Mouse (Mus musculus): ENCODE results near the gene Ttc3. TPM values are rescaled to one million over a fixed set of nuclear protein-coding genes. Genes with fewer than 3 reads are reported as not detected.
"Not testable (repeated sequence)": the region's sequence is repeated elsewhere in the genome, so short reads cannot be mapped to it uniquely, and the experiment has no call there.

Ttc3 gene
- polyA plus RNA-seq, 1 experiment from 2014 or later = 151 TPM

- not testable (repeated sequence) for H3K27me3 ChIP-seq; H3K9me3 ChIP-seq (replicated peaks); H3K4me1 ChIP-seq (replicated peaks); H3K4me2 ChIP-seq; H3K9ac ChIP-seq; H3K27ac ChIP-seq; H3K4me3 ChIP-seq; ATAC-seq (replicated peaks; ENCODE audit: insufficient number of reproducible peaks, insufficient read depth, low FRiP score, low read depth); H3K36me3 ChIP-seq
- WGBS = 90% methylated on average over 22 of the region's 22 CpGs
These were observed 31.0 kb upstream of the Ttc3 start for GRCm38 (mm10) chr16:94339164-94340160.

- Histone ChIP-seq H3K9me3 (replicated peaks) (no peaks in the 10 kb centered on the region), H3K4me3 (no peak overlapping the region), H3K4me2 (no peak overlapping the region), H3K9ac (no peak overlapping the region), H3K27ac (no peak overlapping the region), H3K36me3 (no peaks in the 10 kb centered on the region), H3K27me3 (no peaks in the 10 kb centered on the region), H3K4me1 (replicated peaks) (no peaks in the 10 kb centered on the region)
- WGBS = 81% methylated on average over 1 of the region's 1 CpGs
- ATAC-seq (replicated peaks; ENCODE audit: insufficient number of reproducible peaks, insufficient read depth, low FRiP score, low read depth) = no peak
These were observed 24.7 kb upstream of the Ttc3 start for GRCm38 (mm10) chr16:94345733-94346132.

GRCm38 (mm10) chr16:94347080-94347731 is 23.2 kb upstream of the Ttc3 start:
- H3K9me3 ChIP-seq (replicated peaks) = no peaks in the 10 kb centered on the region
- WGBS = 76% methylated on average over 7 of the region's 7 CpGs
- H3K9ac ChIP-seq = no peak overlapping the region
- H3K4me3 ChIP-seq = no peak overlapping the region
- ATAC-seq (replicated peaks; ENCODE audit: insufficient number of reproducible peaks, insufficient read depth, low FRiP score, low read depth) = no peak
- H3K4me1 ChIP-seq (replicated peaks) = no peaks in the 10 kb centered on the region
- no peaks in the 10 kb centered on the region for H3K36me3 ChIP-seq
- H3K27ac ChIP-seq = no peak overlapping the region
- H3K4me2 ChIP-seq = no peak overlapping the region
- H3K27me3 ChIP-seq = no peaks in the 10 kb centered on the region

DNA sequence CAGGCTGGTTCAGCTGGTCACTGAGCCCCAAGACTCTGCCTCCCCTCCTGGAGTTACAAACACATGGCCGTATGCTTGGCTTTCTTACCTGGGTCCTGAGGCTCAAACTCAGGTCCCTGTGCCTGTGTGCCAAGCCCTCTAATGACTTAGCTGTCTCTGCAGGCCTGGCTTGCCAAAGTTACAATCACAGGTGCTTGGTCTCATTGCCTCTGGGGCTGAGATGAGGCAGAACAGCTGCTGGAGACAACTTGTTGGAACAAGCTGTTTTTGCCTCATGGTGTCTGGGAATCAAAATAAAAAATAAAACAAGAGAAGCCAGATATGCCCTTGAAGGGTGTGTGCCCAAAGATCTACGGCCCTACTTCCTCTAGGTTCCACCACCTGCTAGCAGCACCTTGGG is 21.6 kb upstream of the Ttc3 start:
- 80% methylated on average over 2 of the region's 2 CpGs for WGBS
- Histone ChIP-seq H3K9ac (no peak overlapping the region), H3K4me3 (no peak overlapping the region), H3K27ac (no peak overlapping the region), H3K4me1 (replicated peaks) (no peaks in the 10 kb centered on the region; the same call in 1 of the 2 replicates), H3K36me3 (no peaks in the 10 kb centered on the region), H3K4me2 (no peak overlapping the region), H3K27me3 (no peaks in the 10 kb centered on the region), H3K9me3 (replicated peaks) (no peaks in the 10 kb centered on the region)
- no peak for ATAC-seq (replicated peaks; ENCODE audit: insufficient number of reproducible peaks, insufficient read depth, low FRiP score, low read depth)

GRCm38 (mm10) chr16:94349588-94350286 is 20.7 kb upstream of the Ttc3 start:
- Histone ChIP-seq H3K36me3 (no peaks in the 10 kb centered on the region), H3K4me1 (replicated peaks) (peaks cover 5% of the 10 kb centered on the region), H3K27me3 (no peaks in the 10 kb centered on the region), H3K9me3 (replicated peaks) (no peaks in the 10 kb centered on the region), H3K27ac (no peak overlapping the region), H3K4me2 (no peak overlapping the region), H3K9ac (no peak overlapping the region), H3K4me3 (no peak overlapping the region)
- WGBS = 57% methylated on average over 11 of the region's 11 CpGs
- ATAC-seq (replicated peaks; ENCODE audit: insufficient number of reproducible peaks, insufficient read depth, low FRiP score, low read depth) = no peak

DNA sequence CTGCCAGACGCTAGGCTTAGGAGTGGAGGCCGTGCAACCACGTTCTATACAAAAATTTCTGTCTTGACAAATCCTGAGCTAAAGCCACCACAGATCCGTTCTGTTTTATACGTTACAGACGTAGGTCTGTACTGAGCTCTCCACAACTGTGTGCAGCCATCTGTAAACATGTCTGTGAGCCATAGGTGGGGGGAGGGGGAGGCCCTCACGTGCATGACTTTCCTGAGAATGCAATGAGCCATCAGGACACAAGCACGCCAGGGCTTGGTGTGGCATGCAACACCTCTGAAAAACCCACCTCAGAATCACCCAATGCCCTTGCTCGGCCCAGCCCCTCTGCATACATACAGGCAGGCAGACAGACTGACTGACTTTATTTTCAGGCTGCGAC is 20.1 kb upstream of the Ttc3 start:
- H3K36me3 ChIP-seq = no peaks in the 10 kb centered on the region
- no peak for ATAC-seq (replicated peaks; ENCODE audit: insufficient number of reproducible peaks, insufficient read depth, low FRiP score, low read depth)
- no peak overlapping the region for H3K4me2 ChIP-seq
- no peaks in the 10 kb centered on the region for H3K27me3 ChIP-seq
- 74% methylated on average over 10 of the region's 10 CpGs for WGBS
- no peak overlapping the region for H3K9ac ChIP-seq
- no peak overlapping the region for H3K4me3 ChIP-seq
- no peaks in the 10 kb centered on the region for H3K9me3 ChIP-seq (replicated peaks)
- H3K27ac ChIP-seq = no peak overlapping the region
- peaks cover 5% of the 10 kb centered on the region for H3K4me1 ChIP-seq (replicated peaks)

- 21% methylated on average over 9 of the region's 9 CpGs for WGBS
- no peaks in the 10 kb centered on the region for H3K27me3 ChIP-seq
- peak; percentile 77 for ATAC-seq (replicated peaks; ENCODE audit: insufficient number of reproducible peaks, insufficient read depth, low FRiP score, low read depth)
- peak overlapping the region; percentile 18; the same call in 1 of the 2 replicates for H3K4me2 ChIP-seq
- no peaks in the 10 kb centered on the region for H3K36me3 ChIP-seq
- H3K4me3 ChIP-seq = no peak overlapping the region
- no peak overlapping the region for H3K9ac ChIP-seq
- H3K9me3 ChIP-seq (replicated peaks) = no peaks in the 10 kb centered on the region
- peak overlapping the region; percentile 24; the same call in 1 of the 2 replicates for H3K27ac ChIP-seq
- H3K4me1 ChIP-seq (replicated peaks) = peaks cover 5% of the 10 kb centered on the region
These were observed 16.0 kb upstream of the Ttc3 start for GRCm38 (mm10) chr16:94354450-94354849.

DNA sequence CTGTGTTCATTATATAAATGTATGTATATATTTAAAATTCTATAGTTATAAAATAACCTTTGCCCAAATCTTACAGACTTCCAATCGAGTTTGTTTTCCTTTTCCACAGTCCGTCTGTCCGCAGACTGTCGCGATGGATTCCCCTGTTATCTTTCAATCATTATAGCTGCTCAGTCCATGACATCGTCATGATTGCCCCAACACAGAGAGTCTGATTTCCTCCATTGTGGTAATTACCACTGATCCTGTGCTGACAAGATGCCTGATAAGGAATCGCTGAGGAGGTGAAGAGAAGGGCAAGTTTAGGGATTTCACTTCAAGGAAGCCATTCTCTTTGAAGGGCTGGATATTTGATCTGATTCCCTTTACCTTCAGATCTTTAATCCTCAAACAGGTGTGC is 14.4 kb upstream of the Ttc3 start:
- Histone ChIP-seq H3K27me3 (no peaks in the 10 kb centered on the region), H3K4me1 (replicated peaks) (peaks cover 5% of the 10 kb centered on the region), H3K36me3 (no peaks in the 10 kb centered on the region), H3K9ac (no peak overlapping the region), H3K4me2 (no peak overlapping the region), H3K9me3 (replicated peaks) (no peaks in the 10 kb centered on the region), H3K27ac (no peak overlapping the region), H3K4me3 (no peak overlapping the region)
- no peak for ATAC-seq (replicated peaks; ENCODE audit: insufficient number of reproducible peaks, insufficient read depth, low FRiP score, low read depth)
- WGBS = 46% methylated on average over 7 of the region's 7 CpGs

- no peak overlapping the region for H3K4me2 ChIP-seq
- H3K9ac ChIP-seq = no peak overlapping the region
- no peaks in the 10 kb centered on the region for H3K9me3 ChIP-seq (replicated peaks)
- no peaks in the 10 kb centered on the region for H3K27me3 ChIP-seq
- 63% methylated on average over 11 of the region's 11 CpGs for WGBS
- H3K4me1 ChIP-seq (replicated peaks) = peaks cover 7% of the 10 kb centered on the region
- no peak for ATAC-seq (replicated peaks; ENCODE audit: insufficient number of reproducible peaks, insufficient read depth, low FRiP score, low read depth)
- H3K27ac ChIP-seq = no peak overlapping the region
- no peaks in the 10 kb centered on the region for H3K36me3 ChIP-seq
- H3K4me3 ChIP-seq = no peak overlapping the region
These were observed 13.5 kb upstream of the Ttc3 start for GRCm38 (mm10) chr16:94356776-94357494.

GRCm38 (mm10) chr16:94358091-94358490 is 12.3 kb upstream of the Ttc3 start:
- peaks cover 14% of the 10 kb centered on the region for H3K4me1 ChIP-seq (replicated peaks)
- WGBS = 65% methylated on average over 3 of the region's 3 CpGs

More at GRCm38 (mm10) chr16:94358091-94358490, 12.3 kb upstream of the Ttc3 start:
- Histone ChIP-seq H3K9me3 (replicated peaks) (no peaks in the 10 kb centered on the region), H3K4me2 (no peak overlapping the region), H3K27ac (no peak overlapping the region), H3K9ac (no peak overlapping the region), H3K4me3 (no peak overlapping the region), H3K36me3 (no peaks in the 10 kb centered on the region), H3K27me3 (no peaks in the 10 kb centered on the region)
- ATAC-seq (replicated peaks; ENCODE audit: insufficient number of reproducible peaks, insufficient read depth, low FRiP score, low read depth) = no peak

Measured in heart, embryonic 15.5 days (tissue).